Mouse (Mus musculus): ENCODE measurements at regions not wholly inside any gene's neighbourhood (a gene's known extent, or its start where the extent isn't known, plus 50 kb on each side); places are given as distances from the start of the nearest gene placed in this dataset.
"Not testable (repeated sequence)": the region's sequence is repeated elsewhere in the genome, so short reads cannot be mapped to it uniquely, and the experiment has no call there.

DNA sequence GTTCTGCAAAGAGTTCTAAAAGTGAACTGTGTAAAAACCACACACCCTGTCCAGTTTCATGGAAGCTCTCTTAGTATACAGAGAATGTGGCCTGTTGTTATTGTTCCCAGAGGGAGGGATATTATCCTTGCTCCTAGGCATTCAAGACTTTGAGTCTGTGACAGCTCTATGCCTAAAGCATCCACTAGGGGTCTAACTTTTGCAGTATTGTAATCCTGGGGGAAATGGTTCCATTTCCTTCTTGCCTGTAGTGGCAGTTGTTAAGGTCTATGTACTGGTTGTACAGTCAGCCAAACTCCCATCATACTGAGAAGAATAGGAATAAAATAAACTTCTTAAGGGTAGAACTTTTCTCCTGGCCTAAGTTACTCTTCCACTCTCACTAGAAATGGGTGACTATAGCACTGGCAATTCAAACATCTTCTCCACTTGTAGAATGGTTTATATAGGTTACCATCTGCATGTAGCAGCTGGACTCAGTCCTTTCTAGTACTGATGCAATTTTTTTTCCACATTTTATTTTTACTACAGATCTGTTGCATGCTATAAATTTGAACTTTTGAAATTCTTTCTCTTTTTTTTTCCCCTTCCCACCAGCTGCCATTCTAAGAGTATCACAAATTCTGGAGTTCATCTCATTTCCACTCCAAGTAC lies 51.4 kb upstream of the Dpt start:
- peak; percentile 33 for DNase-seq

DNA sequence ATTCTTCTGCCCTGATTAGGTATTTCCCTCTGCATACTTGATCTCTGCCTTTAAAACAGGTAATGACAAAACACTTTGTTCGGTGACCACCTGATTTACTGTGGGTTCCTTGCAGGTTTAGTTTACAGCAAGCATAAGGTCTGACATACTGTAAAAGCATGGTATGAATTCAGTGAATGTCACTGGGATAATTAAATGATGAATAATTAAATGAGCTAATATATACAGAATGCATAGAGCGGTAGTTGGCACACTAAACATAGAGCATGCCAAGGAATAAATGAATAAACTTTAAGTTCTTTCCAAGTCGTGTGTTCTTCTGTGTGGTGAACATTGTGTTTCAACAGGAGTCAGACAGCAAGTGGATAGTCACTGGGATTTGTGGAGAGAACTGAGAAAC lies 51.9 kb upstream of the Dpt start:
- no peak for DNase-seq

DNA sequence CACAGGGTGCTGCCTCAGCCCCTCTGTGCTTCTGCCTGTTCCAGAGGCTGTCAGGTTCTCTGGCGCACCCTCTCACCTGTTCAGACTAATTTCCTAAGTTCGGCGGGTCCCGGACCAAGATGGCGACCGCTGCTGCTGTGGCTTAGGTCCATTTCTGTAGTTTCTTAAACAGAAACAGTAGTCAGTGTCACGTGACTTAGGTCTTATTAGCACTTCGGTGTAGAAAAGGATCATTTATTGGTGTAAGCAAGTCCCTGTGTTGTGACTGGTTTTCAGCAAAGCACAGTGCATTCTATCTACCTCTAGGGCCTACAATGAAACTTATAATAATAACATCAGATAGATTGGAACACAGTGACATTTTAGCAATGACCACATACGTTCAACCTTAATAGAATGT lies 53.5 kb upstream of the Dpt start:
- DNase-seq = not testable (repeated sequence)

GRCm38 (mm10) chr1:164735646-164736045 lies 60.8 kb upstream of the Dpt start:
- no peak for DNase-seq

GRCm38 (mm10) chr1:164733741-164734140 lies 62.7 kb upstream of the Dpt start:
- DNase-seq = no peak

DNA sequence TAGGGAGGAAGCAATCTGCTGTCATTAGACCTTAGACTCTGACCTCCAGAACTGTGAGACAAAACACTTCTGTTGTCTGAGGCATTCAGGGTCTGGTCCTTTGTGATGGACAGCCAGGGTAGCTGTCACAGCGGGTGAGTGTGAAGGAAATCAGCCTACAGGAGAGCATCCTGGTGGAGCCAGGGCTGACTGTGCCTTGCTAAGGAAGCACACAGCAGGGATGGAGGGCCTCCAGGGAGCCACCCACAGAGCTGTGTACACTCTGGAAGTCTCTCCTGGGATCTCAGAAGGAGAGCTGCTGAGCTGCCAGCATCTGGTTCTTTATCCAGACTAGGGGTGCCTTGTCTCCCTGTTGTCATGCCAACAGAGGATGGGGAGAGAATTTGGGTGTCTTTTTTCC lies 74.4 kb upstream of the Dpt start:
- no peak for DNase-seq

GRCm38 (mm10) chr1:164714905-164715304 lies 81.5 kb upstream of the Dpt start:
- DNase-seq = peak; percentile 24

DNA sequence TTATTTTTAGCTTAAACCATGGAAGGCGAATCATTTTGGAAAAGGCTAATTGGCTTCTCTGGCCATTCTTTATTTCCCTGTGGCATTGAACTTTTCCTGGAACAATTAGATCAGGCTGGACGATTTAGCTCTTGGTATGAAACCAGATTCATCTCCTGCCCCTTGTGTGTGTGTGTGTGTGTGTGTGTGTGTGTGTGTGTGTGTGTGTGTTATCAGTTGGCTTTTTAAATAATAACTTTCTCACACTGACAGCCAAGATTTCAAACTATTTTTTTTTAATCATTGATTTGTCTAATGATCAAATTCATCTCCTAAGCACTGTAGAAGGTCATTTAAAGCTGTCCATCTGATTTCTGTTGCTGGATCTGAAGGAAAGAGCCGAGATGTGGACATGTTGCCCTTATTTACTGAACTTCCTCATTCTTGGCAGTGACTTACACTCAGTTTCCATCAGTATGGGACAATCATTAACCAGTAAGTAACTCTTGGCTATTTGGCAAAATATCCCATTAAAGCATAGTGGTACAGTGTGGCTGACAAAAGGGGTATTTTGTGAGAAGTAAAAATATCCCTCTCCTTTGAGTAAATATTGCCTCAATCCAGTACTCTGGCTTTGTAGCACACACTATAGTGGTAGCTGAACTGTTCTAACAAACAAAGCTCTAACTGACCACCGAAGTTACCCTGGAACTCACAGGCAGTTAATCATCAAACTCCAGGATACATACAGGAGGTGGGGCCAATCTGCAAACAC lies 82.5 kb upstream of the Dpt start:
- DNase-seq = no peak

GRCm38 (mm10) chr1:164712514-164712913 lies 83.9 kb upstream of the Dpt start:
- no peak for DNase-seq

DNA sequence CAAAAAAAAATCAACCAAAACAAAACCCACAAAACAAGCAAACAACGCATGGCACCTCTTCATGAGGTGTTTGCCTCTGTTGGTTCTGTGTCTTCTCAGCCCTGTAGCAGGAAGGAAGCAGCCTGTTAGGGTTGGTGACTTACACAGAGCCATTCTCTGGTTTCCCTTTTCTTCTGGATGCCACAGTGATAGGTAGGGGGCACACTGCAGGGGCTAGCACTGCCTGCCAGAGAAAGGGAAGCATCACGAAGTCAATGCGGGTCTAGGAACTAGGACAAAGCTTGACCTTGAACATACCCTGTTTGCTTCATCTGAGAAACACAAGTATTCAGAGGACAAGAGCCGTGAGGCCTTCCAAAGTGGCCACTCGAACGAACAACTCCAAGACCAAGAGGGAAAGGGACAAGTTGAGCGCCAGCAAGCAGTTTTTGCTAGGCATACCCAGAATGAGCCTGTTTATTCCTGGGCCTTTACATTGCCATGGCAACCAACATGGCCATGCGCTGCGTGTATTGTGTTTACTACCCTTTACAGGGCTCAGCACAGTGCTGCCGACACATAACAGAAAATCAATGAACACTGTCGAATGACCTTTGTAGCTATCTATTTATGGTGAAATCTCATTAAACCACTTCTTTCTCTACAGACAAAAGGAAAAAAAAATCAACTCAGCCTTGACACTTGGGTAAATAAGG lies 91.9 kb upstream of the Dpt start:
- peak; percentile 24 for DNase-seq

- DNase-seq = peak; percentile 37
Observed at GRCm38 (mm10) chr1:164703560-164704131, 92.8 kb upstream of the Dpt start.

GRCm38 (mm10) chr1:164690055-164690454 lies 106.4 kb upstream of the Dpt start:
- no peak for DNase-seq

GRCm38 (mm10) chr1:164689311-164689710 lies 107.1 kb upstream of the Dpt start:
- no peak for DNase-seq

- no peak for DNase-seq
Observed at GRCm38 (mm10) chr1:164684437-164684836, 112.0 kb upstream of the Dpt start.

GRCm38 (mm10) chr1:164683788-164684187 lies 112.7 kb upstream of the Dpt start:
- DNase-seq = no peak

- DNase-seq = no peak
Observed at GRCm38 (mm10) chr1:164682867-164683599, 113.4 kb upstream of the Dpt start.

DNA sequence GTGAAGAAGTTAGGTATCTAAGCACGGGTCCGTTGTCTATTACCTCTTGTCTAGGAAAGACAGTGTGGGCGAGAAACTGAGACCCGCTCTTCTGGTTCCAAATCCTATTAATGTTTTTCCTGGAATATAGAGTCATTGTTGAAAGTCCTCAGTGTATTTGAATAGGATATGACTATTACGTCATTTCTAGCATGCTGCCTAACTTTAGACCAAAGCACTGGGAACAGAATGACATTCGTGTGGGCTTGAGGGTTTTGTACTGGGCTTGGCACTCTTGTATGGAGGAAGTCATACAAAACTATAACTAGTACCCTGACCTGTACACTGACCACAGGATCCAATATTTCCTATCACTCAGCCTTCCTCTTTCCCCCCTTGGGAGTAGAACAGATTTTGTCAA lies 114.0 kb upstream of the Dpt start:
- DNase-seq = no peak

DNA sequence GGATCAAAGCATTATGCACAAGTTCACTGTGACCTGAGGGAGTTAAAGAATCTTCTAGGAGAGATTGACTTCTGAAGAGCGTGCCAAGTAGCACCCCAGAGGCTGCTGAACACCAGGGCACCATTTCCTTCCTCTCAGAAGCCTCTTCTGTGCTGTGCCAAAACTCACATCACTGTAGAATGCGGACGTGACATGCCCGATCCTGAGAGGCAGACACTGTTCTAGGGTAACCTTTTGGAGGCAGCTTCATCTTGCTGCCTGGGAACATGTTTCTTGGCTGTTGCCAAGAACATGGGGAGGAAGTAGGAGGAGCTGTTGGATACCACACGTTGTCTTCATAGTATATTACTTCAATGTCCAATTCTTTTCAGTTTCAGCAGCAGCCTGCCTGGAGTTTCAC lies 114.9 kb upstream of the Dpt start:
- DNase-seq = no peak

- DNase-seq = no peak
Observed at GRCm38 (mm10) chr1:164678303-164678702, 118.1 kb upstream of the Dpt start.

DNA sequence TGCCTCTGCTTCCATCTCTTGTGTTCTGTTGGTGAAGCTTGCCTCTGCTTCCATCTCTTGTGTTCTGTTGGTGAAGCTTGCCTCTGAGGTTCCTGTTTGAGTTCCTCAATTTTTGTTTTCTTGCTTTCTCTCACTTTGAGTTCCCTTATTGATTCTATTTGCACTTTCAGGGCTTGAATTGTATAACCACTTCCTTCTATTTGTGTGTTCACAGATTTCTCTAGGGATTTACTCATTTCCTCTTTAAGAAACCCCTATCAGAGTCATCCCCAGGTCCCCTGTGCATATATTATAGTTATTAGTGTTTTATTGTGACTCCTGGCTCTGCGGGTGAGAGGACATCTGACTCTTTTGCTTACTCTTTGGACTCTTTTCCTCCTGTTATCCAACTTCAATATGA lies 144.2 kb upstream of the Dpt start:
- DNase-seq = no peak

DNA sequence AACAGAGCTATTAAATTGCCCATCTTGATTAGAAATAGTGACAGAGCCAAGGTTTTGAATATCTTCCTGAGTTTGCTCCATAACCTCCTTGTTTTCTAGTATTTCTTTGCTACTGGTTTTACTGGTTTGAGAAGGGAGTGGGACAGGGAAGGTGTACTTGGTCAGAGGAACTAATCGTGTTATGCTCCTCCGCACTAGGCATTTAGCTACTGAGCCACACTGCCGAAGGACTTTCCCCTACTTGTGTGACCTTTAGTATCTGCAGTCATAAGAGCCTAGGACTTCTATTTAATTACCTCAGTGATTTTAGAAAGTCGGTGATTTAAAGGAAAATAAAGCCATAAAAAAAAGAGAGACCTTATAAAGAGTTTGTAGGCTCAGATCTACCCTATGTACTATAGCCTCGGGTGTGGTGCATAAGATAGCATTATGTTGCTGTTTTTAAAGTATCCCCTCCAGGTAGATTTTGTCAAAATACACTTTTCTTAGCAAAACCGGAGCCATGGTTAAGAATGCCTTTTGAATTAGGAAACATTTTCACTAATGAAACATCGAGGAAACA lies 158.5 kb upstream of the Dpt start:
- no peak for DNase-seq

GRCm38 (mm10) chr1:164631679-164632078 lies 164.8 kb upstream of the Dpt start:
- DNase-seq = no peak

GRCm38 (mm10) chr1:164628840-164629239 lies 167.6 kb upstream of the Dpt start:
- DNase-seq = peak; percentile 6
